Mouse (Mus musculus): Measurements from ENCODE around the gene Ikbkg.
"Not testable (repeated sequence)": the region's sequence is repeated elsewhere in the genome, so short reads cannot be mapped to it uniquely, and the experiment has no call there.

The Ikbkg gene

DNA sequence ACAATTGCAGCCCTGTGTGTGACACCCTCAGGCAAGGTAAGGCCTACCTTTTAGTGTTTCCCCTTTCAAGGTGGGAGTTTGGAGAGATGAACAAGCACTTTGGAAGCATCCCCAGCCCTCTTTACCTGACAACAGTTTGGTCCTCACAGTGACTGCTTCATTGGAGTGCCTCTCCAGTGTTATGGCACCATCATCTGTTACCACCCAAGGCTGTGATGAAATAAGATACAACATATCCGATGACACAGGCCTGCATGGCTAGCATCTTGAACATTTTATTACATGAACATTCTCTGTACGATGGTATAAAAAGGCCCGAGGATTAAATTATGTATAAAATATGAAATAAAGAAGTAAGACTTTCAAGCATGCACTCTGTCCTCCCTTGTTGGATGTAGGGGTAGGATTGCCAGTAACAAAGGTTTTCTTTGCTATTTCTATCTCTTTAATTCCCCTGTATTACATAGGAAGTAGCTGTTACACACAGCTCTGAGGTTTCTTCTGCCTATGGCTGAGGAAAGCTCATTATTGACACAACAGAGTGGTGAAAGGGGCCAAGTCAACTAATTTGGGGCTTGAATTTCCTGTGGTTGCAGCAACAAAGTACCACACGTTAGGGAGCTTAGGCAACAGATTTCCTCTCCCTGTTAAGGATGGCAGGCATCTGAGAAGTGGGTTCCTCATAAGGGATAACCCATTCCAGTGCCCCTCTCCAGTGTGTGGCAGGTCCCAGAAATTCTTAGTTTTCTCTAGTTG is 58.2 kb downstream of the Ikbkg start:
- DNase-seq (ENCODE audit: low read depth, low spot score) = no peak

GRCm38 (mm10) chrX:74452773-74453172 is 59.7 kb downstream of the Ikbkg start:
- DNase-seq (ENCODE audit: low read depth, low spot score) = peak; percentile 20

GRCm38 (mm10) chrX:74481349-74481885 is 88.3 kb downstream of the Ikbkg start, which contains the start of gene Gm6880:
TSS of gene Gm6880 (minus strand) at chrX:74481399.
- not testable (repeated sequence) for DNase-seq (ENCODE audit: low read depth, low spot score)

DNA sequence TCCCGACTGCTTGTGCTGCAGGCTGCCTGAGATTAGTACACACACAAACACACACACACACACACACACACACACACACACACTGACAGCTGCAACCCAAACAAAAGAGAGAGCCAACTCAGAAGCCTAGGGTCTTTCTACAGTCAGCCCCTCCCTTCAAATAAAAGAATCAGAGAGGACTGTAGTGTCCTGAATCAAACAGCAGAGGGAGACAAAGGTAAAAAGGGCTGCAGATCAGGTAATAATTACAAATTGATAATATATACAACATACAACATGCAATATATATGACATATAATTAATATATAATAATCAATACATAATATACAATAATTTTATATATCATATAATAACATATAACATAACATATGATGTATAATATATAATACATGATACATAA is 104.0 kb downstream of the Ikbkg start:
- DNase-seq (ENCODE audit: low read depth, low spot score) = no peak

All from c-Kit-negative CD71-positive TER-119-positive erythroid progenitor cells, embryonic 14.5 days (primary cell).